Mouse (Mus musculus) G1E (cell line): Measurements from ENCODE around the gene Mrpl22.

Experiments
- CTCF ChIP-seq: IDR thresholded peaks from 2 replicates; pipeline ENCODE4 v1.5.1; 2012; ENCODE audit warnings: low read depth, low read length, inconsistent platforms, mixed read lengths
- GATA1 ChIP-seq: IDR thresholded peaks from 2 replicates; pipeline ENCODE4 v1.6.1; 2012; ENCODE audit warnings: borderline replicate concordance, low read length, inconsistent platforms, mixed read lengths
- POLR2AphosphoS5 ChIP-seq: IDR thresholded peaks from 2 replicates; pipeline ENCODE4 v1.6.1; 2012; ENCODE audit warnings: low read depth, low read length, inconsistent platforms; ENCODE audit not compliant: insufficient replicate concordance

- no peak for TF ChIP-seq POLR2AphosphoS5
- TF ChIP-seq CTCF: no peak
- no peak for TF ChIP-seq GATA1
These were observed 1.8 kb upstream of the Mrpl22 start for GRCm38 (mm10) chr11:58169666-58170065.
